Mouse (Mus musculus): ENCODE results near the gene Gng2. TPM values are rescaled to one million over a fixed set of nuclear protein-coding genes. Genes with fewer than 3 reads are reported as not detected.
A peak's percentile ranks its signal among the peaks of the same experiment; 100 is the strongest.

Gene Gng2
- polyA plus RNA-seq, 1 experiment from 2014 or later = 60.6 TPM

DNA sequence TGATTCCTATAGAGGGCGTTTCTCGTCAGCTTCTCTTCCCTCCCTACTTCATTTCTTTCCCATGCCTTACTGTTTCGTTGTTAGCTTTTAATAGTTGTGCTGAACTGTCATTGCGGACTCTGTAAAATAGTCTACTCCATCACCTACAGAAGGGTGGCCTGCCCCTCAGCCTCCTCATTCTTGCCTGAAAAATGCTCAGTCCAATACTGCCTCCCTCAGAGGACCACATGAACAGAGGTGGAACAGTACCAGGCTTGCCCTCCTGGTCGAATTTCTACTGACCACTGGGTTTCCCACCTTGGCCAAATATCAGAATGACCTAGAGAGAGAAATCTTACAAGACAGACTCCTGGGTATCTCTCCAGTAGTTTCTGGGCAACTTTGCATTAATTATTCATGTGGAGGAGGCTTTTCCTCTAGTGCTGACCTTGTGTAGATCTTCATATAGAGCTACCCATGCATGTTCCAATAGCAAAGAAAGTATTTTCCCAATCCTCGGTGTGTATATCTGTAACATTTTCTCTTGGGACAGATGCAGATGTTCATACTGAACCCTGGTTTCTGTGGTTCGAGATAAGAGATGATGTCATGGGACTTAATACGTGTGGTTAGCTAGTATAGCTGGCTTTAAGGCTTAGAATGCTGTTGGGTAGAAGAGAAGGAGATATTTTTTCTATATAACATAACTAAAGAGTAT lies 15.6 kb upstream of the Gng2 start:
- 70% methylated on average over 8 of the region's 8 CpGs for WGBS
- no peak for ATAC-seq (ENCODE audit: insufficient number of reproducible peaks, low FRiP score, low TSS enrichment, low read depth)
- Histone ChIP-seq H3K27ac (no peak overlapping the region), H3K4me3 (no peak overlapping the region), H3K9me3 (no peaks in the 10 kb centered on the region), H3K4me1 (no peaks in the 10 kb centered on the region), H3K27me3 (no peaks in the 10 kb centered on the region), H3K4me2 (no peak overlapping the region), H3K9ac (no peak overlapping the region), H3K36me3 (no peaks in the 10 kb centered on the region)

DNA sequence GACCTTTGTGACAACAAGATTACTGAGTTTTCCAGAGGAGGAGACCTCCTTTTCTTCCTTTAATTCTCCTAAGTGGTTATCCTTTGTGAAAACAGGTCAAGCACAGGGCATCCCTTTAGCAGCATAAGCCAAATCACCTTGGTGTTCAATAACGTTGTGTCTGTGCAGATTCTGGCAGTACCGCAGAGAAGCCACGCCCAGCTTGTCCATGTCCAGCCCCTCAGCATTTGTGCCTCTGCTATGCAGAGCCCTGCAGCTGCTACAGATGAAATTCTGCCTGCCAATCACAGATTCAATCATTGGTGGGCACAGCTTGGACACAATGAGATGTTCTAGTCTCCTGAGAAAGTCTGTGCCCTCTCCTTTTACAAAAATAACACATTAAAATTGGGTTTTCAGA lies 14.4 kb upstream of the Gng2 start:
- H3K9me3 ChIP-seq = no peaks in the 10 kb centered on the region
- H3K4me3 ChIP-seq = no peak overlapping the region
- 49% methylated on average over 3 of the region's 3 CpGs for WGBS
- H3K27ac ChIP-seq = no peak overlapping the region
- no peaks in the 10 kb centered on the region for H3K27me3 ChIP-seq
- no peaks in the 10 kb centered on the region for H3K36me3 ChIP-seq
- H3K4me2 ChIP-seq = no peak overlapping the region
- no peak for ATAC-seq (ENCODE audit: insufficient number of reproducible peaks, low FRiP score, low TSS enrichment, low read depth)
- no peak overlapping the region for H3K9ac ChIP-seq
- H3K4me1 ChIP-seq = peaks cover 6% of the 10 kb centered on the region

DNA sequence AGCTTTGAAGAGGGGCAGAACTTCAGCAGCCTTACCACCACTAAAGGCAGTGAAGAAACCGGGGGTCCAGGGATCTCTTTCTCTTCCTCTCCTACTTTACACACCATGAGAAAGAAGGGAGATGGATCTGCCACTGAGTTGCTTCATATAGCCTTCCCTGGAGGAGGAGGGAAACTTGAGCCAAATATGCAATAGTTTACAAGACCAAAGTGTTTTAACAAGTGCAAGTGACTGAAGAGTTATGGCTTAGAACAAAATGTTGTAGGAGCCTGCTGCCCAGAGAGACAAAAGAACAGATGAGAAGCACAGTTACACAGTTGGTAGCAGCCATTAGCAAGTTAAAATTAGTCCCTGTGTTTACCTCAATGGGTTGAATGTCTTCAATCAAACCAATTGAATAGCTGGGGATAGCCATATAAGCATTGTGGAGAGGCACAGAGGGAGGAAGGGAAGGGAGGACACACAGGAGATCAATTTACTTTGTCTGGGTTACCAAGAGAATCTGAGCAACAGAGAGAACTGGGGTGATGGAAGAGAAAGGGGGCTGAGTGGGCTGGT lies 13.1 kb upstream of the Gng2 start:
- no peaks in the 10 kb centered on the region for H3K27me3 ChIP-seq
- 86% methylated on average over 1 of the region's 1 CpGs for WGBS
- peaks cover 19% of the 10 kb centered on the region for H3K4me1 ChIP-seq
- no peak overlapping the region for H3K27ac ChIP-seq
- no peak overlapping the region for H3K9ac ChIP-seq
- no peaks in the 10 kb centered on the region for H3K9me3 ChIP-seq
- no peak overlapping the region for H3K4me3 ChIP-seq
- no peak overlapping the region for H3K4me2 ChIP-seq
- no peak for ATAC-seq (ENCODE audit: insufficient number of reproducible peaks, low FRiP score, low TSS enrichment, low read depth)
- H3K36me3 ChIP-seq = no peaks in the 10 kb centered on the region

DNA sequence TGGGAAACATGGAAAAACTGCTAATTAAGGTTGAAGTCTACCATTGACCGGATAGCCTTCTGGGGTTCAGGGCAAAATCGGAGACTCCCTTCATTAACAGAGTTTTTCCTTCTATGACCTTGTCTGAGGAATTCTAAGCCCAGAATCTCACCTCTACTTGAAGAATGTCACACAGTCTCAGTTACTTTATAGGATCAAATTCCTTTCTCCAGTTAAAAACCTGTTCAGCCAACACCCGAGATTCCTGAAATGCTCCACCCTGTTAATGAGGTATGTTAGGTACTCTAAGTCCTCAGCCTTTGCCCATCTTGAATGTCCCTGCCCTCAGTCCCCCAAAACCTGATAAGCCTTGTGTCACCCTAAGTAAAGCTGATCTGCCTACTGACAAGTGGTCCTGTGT lies 11.0 kb upstream of the Gng2 start:
- Histone ChIP-seq H3K9me3 (no peaks in the 10 kb centered on the region), H3K27ac (no peak overlapping the region), H3K27me3 (no peaks in the 10 kb centered on the region), H3K36me3 (no peaks in the 10 kb centered on the region), H3K4me3 (no peak overlapping the region), H3K9ac (no peak overlapping the region), H3K4me2 (no peak overlapping the region), H3K4me1 (peaks cover 30% of the 10 kb centered on the region)
- ATAC-seq (ENCODE audit: insufficient number of reproducible peaks, low FRiP score, low TSS enrichment, low read depth) = no peak
- 69% methylated on average over 3 of the region's 3 CpGs for WGBS

DNA sequence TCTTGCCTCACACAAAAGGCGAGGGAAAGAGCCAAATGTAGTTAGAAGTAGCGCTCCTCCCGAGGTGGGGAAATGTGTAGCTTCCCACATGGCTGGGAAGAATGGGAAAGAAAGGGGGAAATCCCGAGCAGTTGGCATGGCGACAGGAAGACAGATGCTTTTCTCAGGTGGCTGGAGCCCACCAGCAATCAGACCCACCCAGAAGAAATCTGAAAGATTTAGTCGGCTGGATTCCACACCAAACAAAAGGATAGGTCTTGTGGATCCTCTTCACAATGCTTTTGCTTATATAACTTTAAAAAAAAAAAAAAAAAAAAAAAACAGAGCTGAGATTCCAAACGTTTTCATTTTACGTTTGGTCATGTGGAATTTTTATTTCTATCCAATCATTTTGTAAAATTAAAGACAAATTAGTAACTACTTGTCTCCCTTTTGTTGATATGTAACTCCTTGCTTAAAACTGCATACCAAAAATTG lies 10.0 kb upstream of the Gng2 start:
- Histone ChIP-seq H3K4me1 (peaks cover 30% of the 10 kb centered on the region), H3K9me3 (no peaks in the 10 kb centered on the region), H3K9ac (no peak overlapping the region), H3K27ac (peak overlapping the region; percentile 89), H3K4me2 (peak overlapping the region; percentile 41), H3K36me3 (no peaks in the 10 kb centered on the region), H3K27me3 (no peaks in the 10 kb centered on the region), H3K4me3 (peak overlapping the region; percentile 27)
- ATAC-seq (ENCODE audit: insufficient number of reproducible peaks, low FRiP score, low TSS enrichment, low read depth) = no peak
- WGBS = 7% methylated on average over 8 of the region's 8 CpGs

DNA sequence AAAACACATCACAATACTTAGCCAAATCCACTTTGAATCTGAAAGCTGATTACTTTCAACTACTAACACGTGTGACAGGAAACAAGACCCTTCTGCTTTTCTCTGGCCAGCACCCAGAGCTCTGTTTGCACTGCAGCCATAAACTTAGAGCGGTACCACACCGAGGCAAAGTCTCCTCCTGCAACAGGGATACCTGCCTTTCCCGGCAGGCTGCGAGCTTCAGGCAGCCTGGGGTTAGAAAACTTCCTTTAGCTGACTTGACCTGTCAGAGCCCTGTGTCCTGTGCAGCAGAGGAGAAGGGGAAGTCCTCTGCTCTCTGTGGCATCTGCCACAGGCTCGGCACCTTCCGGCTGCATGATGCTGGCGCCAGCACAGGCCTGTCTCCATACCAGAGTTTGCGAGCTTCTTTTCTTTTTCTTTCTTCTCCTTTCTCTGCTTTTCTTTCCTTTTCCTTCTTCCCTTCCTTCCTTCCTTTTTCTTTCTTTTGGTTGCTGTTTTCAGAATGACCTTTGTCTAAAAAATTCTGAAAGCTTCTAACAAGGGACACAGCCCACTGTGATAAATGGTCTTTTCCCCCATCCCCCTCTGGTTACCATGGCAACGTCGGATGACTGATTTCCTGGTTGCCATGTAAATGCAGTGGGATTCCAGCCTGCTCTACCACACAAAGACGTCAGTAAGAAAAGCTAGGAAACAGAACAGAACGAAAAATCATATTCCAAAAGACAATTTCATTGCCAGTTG lies 9.4 kb upstream of the Gng2 start:
- no peaks in the 10 kb centered on the region for H3K9me3 ChIP-seq
- H3K4me3 ChIP-seq = peak overlapping the region; percentile 27
- H3K27me3 ChIP-seq = no peaks in the 10 kb centered on the region
- H3K4me1 ChIP-seq = peaks cover 30% of the 10 kb centered on the region
- WGBS = 4% methylated on average over 13 of the region's 13 CpGs
- H3K4me2 ChIP-seq = peak overlapping the region; percentile 41
- H3K36me3 ChIP-seq = no peaks in the 10 kb centered on the region
- 0 out of 2 replicates have a peak overlapping the region, but pooled peaks have one; percentile 26 for H3K9ac ChIP-seq
- peak overlapping the region; percentile 89 for H3K27ac ChIP-seq
- peak; percentile 61; the same call in 1 of the 2 replicates for ATAC-seq (ENCODE audit: insufficient number of reproducible peaks, low FRiP score, low TSS enrichment, low read depth)

DNA sequence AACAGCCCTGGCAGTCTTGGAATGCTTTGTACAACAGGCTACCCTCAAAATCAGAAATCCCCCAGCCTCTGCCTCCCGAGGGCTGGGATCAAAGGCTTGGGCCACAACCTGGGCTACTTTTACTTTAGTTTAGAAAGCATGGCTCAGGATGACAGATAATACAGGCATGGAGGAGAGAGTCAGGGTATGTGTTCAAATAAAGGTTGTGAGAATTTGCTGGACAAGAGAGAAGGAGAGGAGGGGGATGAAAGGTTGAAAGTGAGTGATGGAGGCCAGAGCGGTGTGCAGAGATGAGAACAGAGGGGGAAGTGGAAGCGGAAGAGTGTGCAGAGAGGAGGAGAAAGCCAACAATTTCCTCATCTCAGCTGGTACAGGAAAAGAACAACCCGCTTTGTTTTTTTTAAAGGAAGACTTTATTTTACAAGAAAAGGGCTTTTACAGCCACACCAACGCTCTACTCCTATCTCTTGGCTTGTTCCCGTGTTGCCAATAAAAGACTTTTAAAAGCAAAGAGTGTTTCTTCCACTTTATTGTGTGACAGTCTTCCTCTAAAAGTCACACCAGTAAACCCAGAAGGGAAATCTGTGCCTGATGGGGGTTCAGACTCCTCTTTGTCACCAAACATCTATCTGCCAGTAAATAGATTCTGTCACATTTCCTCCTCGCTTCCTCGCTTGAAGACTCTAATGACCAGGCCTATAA lies 8.6 kb upstream of the Gng2 start:
- no peak for ATAC-seq (ENCODE audit: insufficient number of reproducible peaks, low FRiP score, low TSS enrichment, low read depth)
- WGBS = 28% methylated on average over 8 of the region's 8 CpGs
- H3K4me2 ChIP-seq = peak overlapping the region; percentile 41
- no peaks in the 10 kb centered on the region for H3K27me3 ChIP-seq
- H3K9ac ChIP-seq = 0 out of 2 replicates have a peak overlapping the region, but pooled peaks have one; percentile 26
- H3K4me3 ChIP-seq = peak overlapping the region; percentile 27; the same call in 1 of the 2 replicates
- peak overlapping the region; percentile 89 for H3K27ac ChIP-seq
- peaks cover 30% of the 10 kb centered on the region for H3K4me1 ChIP-seq
- no peaks in the 10 kb centered on the region for H3K36me3 ChIP-seq
- H3K9me3 ChIP-seq = no peaks in the 10 kb centered on the region

DNA sequence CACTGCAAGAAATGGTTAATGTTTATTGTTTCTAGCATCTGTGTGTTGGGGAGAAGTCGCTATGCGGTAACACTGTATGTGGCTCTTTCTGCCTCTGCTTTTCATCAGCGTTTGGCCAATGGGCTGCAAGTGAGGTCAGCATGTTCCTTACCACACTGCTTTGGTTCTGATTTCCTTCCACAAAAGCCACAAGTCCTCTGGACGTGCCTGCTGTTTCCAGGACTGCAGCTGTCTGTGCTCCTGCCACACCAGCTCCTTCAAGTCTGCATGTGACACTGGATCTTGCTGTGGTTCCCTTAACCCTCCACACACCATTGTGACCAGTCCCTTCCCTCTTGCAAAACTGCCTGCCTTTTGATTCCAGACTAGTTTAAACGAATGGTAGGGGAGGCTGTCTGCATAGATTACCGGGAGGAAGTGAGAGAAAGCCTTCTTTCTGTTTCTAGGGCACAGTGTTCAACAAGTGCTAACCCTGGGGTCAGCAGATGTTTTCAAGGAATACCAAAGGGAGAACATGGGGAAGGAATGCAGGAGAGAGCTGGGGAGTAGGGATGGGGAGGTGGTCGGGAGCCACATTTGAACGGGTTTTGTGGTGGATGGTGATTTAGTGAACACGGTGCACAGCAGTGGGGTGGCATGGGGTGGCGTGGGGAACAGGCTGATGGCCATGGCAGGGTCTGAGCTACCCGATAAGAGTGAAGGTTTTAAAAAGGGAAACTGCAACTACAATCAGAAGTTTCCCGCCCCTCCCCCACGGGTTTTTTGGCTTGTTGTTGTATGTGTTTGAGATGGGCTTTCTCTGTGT lies 7.9 kb upstream of the Gng2 start:
- no peaks in the 10 kb centered on the region for H3K36me3 ChIP-seq
- no peak overlapping the region; the same call in 1 of the 2 replicates for H3K4me3 ChIP-seq
- H3K9ac ChIP-seq = no peak overlapping the region

DNA sequence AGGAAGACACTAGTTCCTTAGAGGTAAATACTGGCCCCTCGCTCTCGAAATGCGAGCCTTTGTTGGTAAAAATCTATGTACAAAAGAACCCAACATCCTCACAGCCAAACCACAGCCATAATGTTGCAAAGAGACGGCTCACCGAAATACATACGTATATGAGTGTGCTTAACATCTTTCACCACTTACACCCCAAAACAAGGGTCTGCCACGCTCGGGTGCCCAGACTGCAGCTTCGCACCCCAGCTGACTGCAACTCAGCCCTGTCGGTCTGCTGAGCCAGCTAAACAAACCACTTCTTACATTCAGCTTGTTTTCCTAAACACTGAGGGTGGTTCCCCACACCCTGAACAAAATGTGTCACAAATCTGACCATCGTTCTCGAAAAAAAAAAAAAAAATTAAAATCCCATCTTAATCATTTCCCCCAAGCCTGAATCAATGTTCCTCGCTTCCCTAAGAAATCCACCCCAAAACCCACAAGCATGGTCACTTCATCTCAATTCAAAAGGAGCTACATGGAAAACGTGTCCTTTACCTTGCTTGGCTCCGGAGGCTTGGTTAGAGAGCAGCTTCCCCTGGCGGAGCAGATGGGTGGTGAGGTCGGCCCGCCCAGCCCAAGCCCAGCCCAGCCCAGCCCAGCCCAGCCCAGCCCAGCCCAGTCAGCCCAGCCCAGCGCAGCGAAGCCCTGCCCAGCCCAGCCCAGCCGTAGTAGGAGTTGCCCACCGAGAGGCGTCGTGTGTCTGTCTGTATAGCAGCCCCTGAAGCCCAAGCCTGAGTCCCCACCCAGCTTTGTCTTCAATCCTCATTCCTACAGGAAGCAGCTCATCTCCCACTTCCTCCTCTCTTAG lies 781 bp downstream of the Gng2 start:
- Histone ChIP-seq H3K27ac (peak overlapping the region; percentile 90), H3K9ac (peak overlapping the region; percentile 18; the same call in 1 of the 2 replicates), H3K4me2 (peak overlapping the region; percentile 63), H3K4me1 (peaks cover 20% of the 10 kb centered on the region), H3K9me3 (no peaks in the 10 kb centered on the region), H3K36me3 (no peaks in the 10 kb centered on the region), H3K27me3 (no peaks in the 10 kb centered on the region), H3K4me3 (peak overlapping the region; percentile 48)
- ATAC-seq (ENCODE audit: insufficient number of reproducible peaks, low FRiP score, low TSS enrichment, low read depth) = peak; percentile 92
- WGBS = under 1% methylated on average over 24 of the region's 24 CpGs

More for the DNA sequence above, 7.9 kb upstream of the Gng2 start:
- Histone ChIP-seq H3K27me3 (no peaks in the 10 kb centered on the region), H3K27ac (peak overlapping the region; percentile 89), H3K4me2 (peak overlapping the region; percentile 41), H3K9me3 (no peaks in the 10 kb centered on the region), H3K4me1 (peaks cover 30% of the 10 kb centered on the region)
- peak; percentile 85 for ATAC-seq (ENCODE audit: insufficient number of reproducible peaks, low FRiP score, low TSS enrichment, low read depth)
- 8% methylated on average over 13 of the region's 13 CpGs for WGBS

DNA sequence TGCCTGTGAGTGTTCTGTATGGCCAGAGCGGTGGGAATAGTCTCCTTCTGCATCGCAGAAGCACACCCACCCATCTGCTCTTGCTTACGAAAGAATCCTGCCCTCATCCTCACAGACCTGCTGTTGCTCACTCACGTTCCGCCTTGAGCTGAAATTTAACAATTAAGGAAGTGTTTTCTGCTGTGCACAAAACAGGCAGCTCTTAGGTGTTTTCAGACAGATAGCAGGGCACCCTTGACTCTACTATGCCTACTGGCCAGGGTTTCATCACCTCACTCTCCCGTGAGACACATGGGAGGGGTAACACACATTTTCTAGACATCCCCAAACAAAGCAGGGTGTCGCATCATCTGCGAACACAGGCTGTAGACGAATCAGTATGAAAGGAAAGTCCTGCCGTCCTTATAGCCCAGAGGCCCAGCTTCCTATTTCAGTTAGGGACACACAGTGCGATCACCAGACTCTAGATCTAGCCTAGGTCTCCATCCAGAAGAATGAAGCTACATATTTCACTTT lies 2.4 kb downstream of the Gng2 start:
- Histone ChIP-seq H3K27me3 (no peaks in the 10 kb centered on the region), H3K9ac (0 out of 2 replicates have a peak overlapping the region, but pooled peaks have one; percentile 4), H3K9me3 (no peaks in the 10 kb centered on the region), H3K36me3 (no peaks in the 10 kb centered on the region), H3K4me2 (peak overlapping the region; percentile 47), H3K4me1 (peaks cover 20% of the 10 kb centered on the region), H3K4me3 (peak overlapping the region; percentile 30), H3K27ac (0 out of 2 replicates have a peak overlapping the region, but pooled peaks have one; percentile 27)
- 16% methylated on average over 11 of the region's 11 CpGs for WGBS
- no peak for ATAC-seq (ENCODE audit: insufficient number of reproducible peaks, low FRiP score, low TSS enrichment, low read depth)

Measured in limb, embryonic 15.5 days (tissue).